ENCODE assay signal across 8 mouse cellular contexts in genomic region chr1:59464696-59465639, GRCm38 (mm10). TPM values are rescaled to one million over a fixed set of nuclear protein-coding genes. Genes with fewer than 3 reads are reported as not detected.
DNase-seq lines count a peak whose midpoint lies in the region; ATAC-seq and TF ChIP-seq lines count a peak whose summit lies in the region.
"Had no signal": no experiment of that assay in that cellular context is flagged by ENCODE, and none has a peak within 500 bp of the region (broad histone marks: within the 10 kb centered on the region; RNA-seq: fewer than 3 reads in every experiment).

No protein-coding gene starts in this region.

- H3K4me3 ChIP-seq in lung, postnatal 0 days (ENCODE audit: low read depth, low read length) = no peak overlapping the region
- H3K4me3 ChIP-seq in lung, adult 2 months (replicated peaks; ENCODE audit: extremely low read depth, low read depth, low read length) = no peak overlapping the region
- no peak overlapping the region for H3K4me3 ChIP-seq in forebrain, embryonic 14.5 days (ENCODE audit: low read depth, low read length)
- no peak overlapping the region for H3K4me3 ChIP-seq in limb, embryonic 12.5 days (replicated peaks)
- no peak overlapping the region for H3K4me3 ChIP-seq in neural tube, embryonic 15.5 days (replicated peaks)

- H3K36me3 ChIP-seq in lung, postnatal 0 days (ENCODE audit: insufficient read depth, low read length) = no peaks in the 10 kb centered on the region
- no peaks in the 10 kb centered on the region for H3K36me3 ChIP-seq in forebrain, embryonic 14.5 days (ENCODE audit: control insufficient read depth, insufficient read depth, low read length)
- H3K36me3 ChIP-seq in limb, embryonic 12.5 days = no peaks in the 10 kb centered on the region
- no peaks in the 10 kb centered on the region for H3K36me3 ChIP-seq in neural tube, embryonic 15.5 days

- ATAC-seq in lung, postnatal 0 days = peak; percentile 57
- peak; percentile 12; the same call in 1 of the 2 replicates for ATAC-seq in forebrain, embryonic 14.5 days
- ATAC-seq in limb, embryonic 12.5 days (ENCODE audit: insufficient number of reproducible peaks, insufficient read depth, low FRiP score, low TSS enrichment, low read depth) = no peak
- ATAC-seq in neural tube, embryonic 15.5 days (ENCODE audit: low FRiP score) = peak; percentile 36; the same call in 1 of the 2 replicates
- ATAC-seq: liver, postnatal 0 days had no signal

- 0 out of 2 replicates have a peak overlapping the region, but pooled peaks have one; percentile 32 for H3K27ac ChIP-seq in lung, postnatal 0 days (ENCODE audit: low read length)
- H3K27ac ChIP-seq in forebrain, embryonic 14.5 days (ENCODE audit: low read depth, low read length) = no peak overlapping the region
- H3K27ac ChIP-seq in limb, embryonic 12.5 days = peak overlapping the region; percentile 2; the same call in 1 of the 2 replicates
- H3K27ac ChIP-seq in neural tube, embryonic 15.5 days (replicated peaks) = no peak overlapping the region; the same call in 1 of the 2 replicates

- DNase-seq in lung, postnatal 0 days (ENCODE audit: low spot score) = peak; percentile 40
- no peak for DNase-seq in lung, adult 2 months
- DNase-seq in forebrain, embryonic 14.5 days (ENCODE audit: low spot score) = no peak
- DNase-seq in cerebellum, adult 18-20 months = no peak
- DNase-seq in B cell, adult 2 months = no peak
- DNase-seq: liver, postnatal 0 days had no signal

- WGBS in lung, postnatal 0 days = 14% methylated on average over 17 of the region's 17 CpGs
- 32% methylated on average over 17 of the region's 17 CpGs for WGBS in lung, adult 2 months
- 61% methylated on average over 17 of the region's 17 CpGs for WGBS in forebrain, embryonic 14.5 days
- WGBS in limb, embryonic 12.5 days = 32% methylated on average over 17 of the region's 17 CpGs
- WGBS in neural tube, embryonic 15.5 days = 19% methylated on average over 17 of the region's 17 CpGs

- no peaks in the 10 kb centered on the region for H3K4me1 ChIP-seq in lung, postnatal 0 days (ENCODE audit: insufficient read depth, low read depth, low read length)
- no peaks in the 10 kb centered on the region; the same call in 1 of the 2 replicates for H3K4me1 ChIP-seq in lung, adult 2 months (ENCODE audit: control insufficient read depth, insufficient read depth, low read length)
- 0 out of 2 replicates have a peak, but pooled peaks cover 2% of the 10 kb centered on the region for H3K4me1 ChIP-seq in forebrain, embryonic 14.5 days (ENCODE audit: control insufficient read depth, insufficient read depth, low read length)
- H3K4me1 ChIP-seq in limb, embryonic 12.5 days (replicated peaks) = peaks cover 22% of the 10 kb centered on the region
- H3K4me1 ChIP-seq in neural tube, embryonic 15.5 days = peaks cover 30% of the 10 kb centered on the region

- H3K9me3 ChIP-seq in lung, postnatal 0 days (ENCODE audit: low read length) = no peaks in the 10 kb centered on the region
- no peaks in the 10 kb centered on the region for H3K9me3 ChIP-seq in forebrain, embryonic 14.5 days (replicated peaks; ENCODE audit: control insufficient read depth, low read length)
- H3K9me3 ChIP-seq in limb, embryonic 12.5 days = no peaks in the 10 kb centered on the region
- H3K9me3 ChIP-seq in neural tube, embryonic 15.5 days (replicated peaks) = no peaks in the 10 kb centered on the region

- H3K4me2 ChIP-seq in lung, postnatal 0 days (replicated peaks; ENCODE audit: low read depth, low read length) = no peak overlapping the region; the same call in 1 of the 2 replicates
- no peak overlapping the region for H3K4me2 ChIP-seq in forebrain, embryonic 14.5 days (ENCODE audit: low read length)
- no peak overlapping the region for H3K4me2 ChIP-seq in limb, embryonic 12.5 days
- H3K4me2 ChIP-seq in neural tube, embryonic 15.5 days = no peak overlapping the region

- TF ChIP-seq EP300 in lung, postnatal 0 days (IDR thresholded peaks at IDR 0.05) = no peak

- no peak overlapping the region for H3K9ac ChIP-seq in lung, postnatal 0 days (replicated peaks; ENCODE audit: low read depth)
- H3K9ac ChIP-seq in forebrain, embryonic 14.5 days (ENCODE audit: low read length) = no peak overlapping the region
- no peak overlapping the region for H3K9ac ChIP-seq in limb, embryonic 12.5 days (replicated peaks)
- no peak overlapping the region for H3K9ac ChIP-seq in neural tube, embryonic 15.5 days (replicated peaks)
- H3K9ac ChIP-seq: liver, postnatal 0 days had no signal

- H3K27me3 ChIP-seq in lung, postnatal 0 days (replicated peaks; ENCODE audit: insufficient read depth, low read length) = no peaks in the 10 kb centered on the region
- no peaks in the 10 kb centered on the region for H3K27me3 ChIP-seq in forebrain, embryonic 14.5 days (replicated peaks; ENCODE audit: control insufficient read depth, insufficient read depth, low read length)
- H3K27me3 ChIP-seq in limb, embryonic 12.5 days = no peaks in the 10 kb centered on the region
- no peaks in the 10 kb centered on the region; the same call in 1 of the 2 replicates for H3K27me3 ChIP-seq in neural tube, embryonic 15.5 days (replicated peaks)

- no peak for TF ChIP-seq CTCF in lung, postnatal 0 days (IDR thresholded peaks at IDR 0.05)
- TF ChIP-seq CTCF in lung, adult 2 months (IDR thresholded peaks at IDR 0.05; ENCODE audit: insufficient read depth, low read length) = no peak

- no peak for TF ChIP-seq POLR2A in lung, adult 2 months (IDR thresholded peaks at IDR 0.05; ENCODE audit: borderline replicate concordance, extremely low read depth, low read depth, low read length)

RNA-seq across cellular contexts. Expression of gene Fzd7, which starts 17.3 kb away (rescaled TPM):
- 7.1 and 9.6 TPM in 2 replicates for polyA plus RNA-seq in lung, postnatal 0 days (2015; fragmentation: Nextera tagmentation; extraction: Ambion mirVana)
- 39.4 and 41.0 TPM in 2 replicates for polyA plus RNA-seq in lung, adult 2 months (2012; rRNA removed)
- 3.4 and 3.9 TPM in 2 replicates for polyA plus RNA-seq in forebrain, embryonic 14.5 days (2014; fragmentation: Nextera tagmentation; extraction: Ambion mirVana)
- polyA plus RNA-seq in limb, embryonic 12.5 days (2016; fragmentation: Nextera tagmentation; extraction: Ambion mirVana) = 20.5 and 20.9 TPM in 2 replicates
- 3.5 and 4.5 TPM in 2 replicates for polyA plus RNA-seq in neural tube, embryonic 15.5 days (2015; fragmentation: Nextera tagmentation; extraction: Ambion mirVana)

RNA-seq across cellular contexts. Expression of gene Gm973, which starts 51.1 kb away (rescaled TPM):
- 5.5 and 8.1 TPM in 2 replicates for polyA plus RNA-seq in lung, postnatal 0 days (2015; fragmentation: Nextera tagmentation; extraction: Ambion mirVana)
- 1.6 and 2.5 TPM in 2 replicates for polyA plus RNA-seq in lung, adult 2 months (2012; rRNA removed)
- 5.5 and 6.2 TPM in 2 replicates for polyA plus RNA-seq in forebrain, embryonic 14.5 days (2014; fragmentation: Nextera tagmentation; extraction: Ambion mirVana)
- 1.0 and 1.1 TPM in 2 replicates for polyA plus RNA-seq in limb, embryonic 12.5 days (2016; fragmentation: Nextera tagmentation; extraction: Ambion mirVana)
- 9.6 and 10.0 TPM in 2 replicates for polyA plus RNA-seq in neural tube, embryonic 15.5 days (2015; fragmentation: Nextera tagmentation; extraction: Ambion mirVana)
- polyA plus RNA-seq: liver, postnatal 0 days had no signal

Comparison
In these comparisons a context has a peak if more than half of its experiments do, and no peak if none do; other contexts are left out.
1. H3K27ac ChIP-seq: peak in lung, postnatal 0 days (single experiment) and limb, embryonic 12.5 days (single experiment); none in forebrain, embryonic 14.5 days (single experiment) and neural tube, embryonic 15.5 days (single experiment).